Mouse (Mus musculus) hindbrain, embryonic 14.5 days (tissue): ENCODE data around the gene Col5a1. TPM values are rescaled to one million over a fixed set of nuclear protein-coding genes. Genes with fewer than 3 reads are reported as not detected.
A peak's percentile ranks its signal among the peaks of the same experiment; 100 is the strongest.

ENCODE experiments used
- ATAC-seq: fragments of 200-750 bp; cut with Nextera tagmentation; 2 replicates; pipeline ENCODE4 v1.8.0; 2017; ENCODE audit warnings: moderate number of reproducible peaks, mild to moderate bottlenecking, moderate TSS enrichment, moderate library complexity; ENCODE audit not compliant: low FRiP score
- DNase-seq: peaks from one replicate; pipeline ENCODE4 v3.0.0-alpha.2; 2015; ENCODE audit warnings: low spot score
- H3K27ac ChIP-seq: fragments of 300-500 bp; sonication (generic); 2 replicates; pipeline ENCODE4 v1.5.1; 2014; ENCODE audit warnings: mild to moderate bottlenecking, moderate library complexity
- H3K27me3 ChIP-seq: fragments of 300-500 bp; sonication (generic); 2 replicates; pipeline ENCODE4 v1.6.1; 2014; ENCODE audit warnings: mild to moderate bottlenecking, low read length, mixed read lengths; ENCODE audit not compliant: control insufficient read depth, insufficient read depth
- H3K36me3 ChIP-seq: fragments of 300-500 bp; sonication (generic); replicated peaks from 2 replicates; pipeline ENCODE4 v1.6.1; 2014; ENCODE audit not compliant: control insufficient read depth, insufficient read depth
- H3K4me1 ChIP-seq: fragments of 300-500 bp; sonication (generic); replicated peaks from 2 replicates; pipeline ENCODE4 v1.6.1; 2014; ENCODE audit warnings: antibody characterized with exemption, low read length, mixed read lengths; ENCODE audit not compliant: control insufficient read depth, insufficient read depth
- H3K4me2 ChIP-seq: fragments of 300-500 bp; sonication (generic); replicated peaks from 2 replicates; pipeline ENCODE4 v1.6.1; 2014; ENCODE audit warnings: mild to moderate bottlenecking, moderate library complexity
- H3K4me3 ChIP-seq: fragments of 300-500 bp; sonication (generic); replicated peaks from 2 replicates; pipeline ENCODE4 v1.5.1; 2014; ENCODE audit warnings: mild to moderate bottlenecking, low read length
- H3K9ac ChIP-seq: fragments of 300-500 bp; sonication (generic); 2 replicates; pipeline ENCODE4 v1.6.1; 2014
- H3K9me3 ChIP-seq: fragments of 300-500 bp; sonication (generic); 2 replicates; pipeline ENCODE4 v1.6.1; 2016; ENCODE audit warnings: low read length; ENCODE audit not compliant: control insufficient read depth
- WGBS: fragments of 180-500 bp; shearing (Covaris S2); extraction: QIAGEN DNeasy Blood & Tissue Kit; methylation state at CpG from one replicate; pipeline ENCODE4 v1.1.7; 2014; 5-methylcytosine and 5-hydroxymethylcytosine counted together
- polyA plus RNA-seq: library from polyadenylated mRNA; unstranded; fragments of >200 nt; fragmentation: Nextera tagmentation; extraction: Ambion mirVana; gene quantifications from 2 replicates; pipeline ENCODE4 v1.2.1, GENCODE M21; 2014

Gene Col5a1
- polyA plus RNA-seq, 1 experiment from 2014 or later, result 14.7 TPM

DNA sequence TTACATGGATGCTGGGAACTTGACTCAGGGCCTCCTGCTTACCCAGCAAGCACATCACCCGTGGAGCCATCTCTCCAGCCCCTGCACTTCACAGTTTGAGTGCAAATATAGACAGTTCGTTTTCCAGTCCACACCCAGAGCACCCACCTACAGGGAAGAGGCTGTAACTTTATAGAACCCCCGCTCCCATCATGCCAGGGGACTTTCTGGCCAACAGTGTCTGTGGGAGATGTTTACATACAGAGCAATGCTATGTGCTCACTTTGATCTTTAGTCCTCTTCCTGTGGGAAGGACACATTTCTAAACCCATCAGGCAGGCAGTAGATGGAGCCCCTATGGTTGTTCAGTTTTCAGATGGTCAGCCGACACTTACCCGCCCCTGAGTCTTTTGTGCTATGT lies 180.5 kb downstream of the Col5a1 start:
- Histone ChIP-seq H3K9ac (no peak overlapping the region), H3K4me1 (peaks cover 15% of the 10 kb centered on the region; the same call in 1 of the 2 replicates), H3K4me3 (no peak overlapping the region), H3K27ac (no peak overlapping the region), H3K36me3 (no peaks in the 10 kb centered on the region), H3K27me3 (no peaks in the 10 kb centered on the region), H3K4me2 (no peak overlapping the region), H3K9me3 (no peaks in the 10 kb centered on the region)
- 65% methylated on average over 5 of the region's 5 CpGs for WGBS
- ATAC-seq (no peak), DNase-seq (no peak)

DNA sequence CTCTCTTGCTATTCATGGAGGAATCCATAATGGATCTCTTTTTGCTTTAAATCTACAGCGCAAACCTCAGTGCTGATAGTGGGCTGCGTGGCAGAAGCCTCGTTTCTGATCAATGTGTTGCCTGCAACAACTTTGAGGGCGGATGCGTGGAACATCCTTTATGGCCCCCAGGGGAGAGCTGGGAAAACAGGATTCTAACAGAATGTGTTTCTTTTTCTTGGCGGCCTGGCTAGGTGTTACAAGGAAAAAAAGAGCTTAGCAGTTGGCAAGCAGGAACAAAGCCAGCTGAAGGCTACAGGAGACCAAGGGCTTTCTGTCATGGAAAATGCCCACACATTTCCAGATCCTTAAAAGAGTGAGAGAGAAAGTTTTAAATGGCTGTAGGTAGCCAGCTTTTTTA lies 180.9 kb downstream of the Col5a1 start:
- H3K4me2 ChIP-seq, result no peak overlapping the region
- H3K9me3 ChIP-seq, result no peaks in the 10 kb centered on the region
- no peak overlapping the region for H3K9ac ChIP-seq
- DNase-seq, result no peak
- no peaks in the 10 kb centered on the region for H3K27me3 ChIP-seq
- no peaks in the 10 kb centered on the region for H3K36me3 ChIP-seq
- WGBS, result 50% methylated on average over 6 of the region's 6 CpGs
- ATAC-seq, result no peak
- no peak overlapping the region for H3K4me3 ChIP-seq
- peak overlapping the region; percentile 46; the same call in 1 of the 2 replicates for H3K27ac ChIP-seq
- peaks cover 15% of the 10 kb centered on the region; the same call in 1 of the 2 replicates for H3K4me1 ChIP-seq

- H3K36me3 ChIP-seq, result no peaks in the 10 kb centered on the region
- H3K9ac ChIP-seq, result no peak overlapping the region
- peaks cover 15% of the 10 kb centered on the region; the same call in 1 of the 2 replicates for H3K4me1 ChIP-seq
- H3K4me2 ChIP-seq, result no peak overlapping the region
- H3K27ac ChIP-seq, result peak overlapping the region; percentile 46; the same call in 1 of the 2 replicates
- WGBS, result 64% methylated on average over 2 of the region's 2 CpGs
- no peaks in the 10 kb centered on the region for H3K9me3 ChIP-seq
- ATAC-seq, result no peak
- no peaks in the 10 kb centered on the region for H3K27me3 ChIP-seq
- H3K4me3 ChIP-seq, result no peak overlapping the region
- no peak for DNase-seq
Measured at GRCm38 (mm10) chr2:28067821-28068536, 181.8 kb downstream of the Col5a1 start.

DNA sequence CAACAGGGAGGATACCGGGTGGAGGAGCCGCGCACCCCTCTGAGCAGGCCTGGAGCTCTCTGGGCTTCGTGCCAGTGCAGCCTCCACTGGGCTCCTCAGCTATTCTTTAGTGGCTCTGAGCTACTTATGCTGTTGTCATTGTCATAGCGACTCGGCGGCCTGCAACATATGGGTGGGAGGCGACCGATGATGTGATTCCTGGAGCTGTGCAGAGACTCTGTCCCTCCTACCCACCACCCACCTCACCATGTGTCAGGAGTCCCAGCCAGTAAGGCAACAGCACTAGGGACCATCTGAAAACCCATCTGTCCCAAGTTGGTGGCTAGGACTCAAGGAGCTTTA lies 182.3 kb downstream of the Col5a1 start:
- peak; percentile 43 for DNase-seq
- H3K9me3 ChIP-seq, result no peaks in the 10 kb centered on the region
- H3K27me3 ChIP-seq, result no peaks in the 10 kb centered on the region
- no peak overlapping the region for H3K9ac ChIP-seq
- 39% methylated on average over 9 of the region's 9 CpGs for WGBS
- H3K36me3 ChIP-seq, result no peaks in the 10 kb centered on the region
- ATAC-seq, result peak; percentile 79
- H3K27ac ChIP-seq, result no peak overlapping the region
- no peak overlapping the region for H3K4me3 ChIP-seq
- no peak overlapping the region for H3K4me2 ChIP-seq
- peaks cover 15% of the 10 kb centered on the region; the same call in 1 of the 2 replicates for H3K4me1 ChIP-seq

- H3K27ac ChIP-seq, result no peak overlapping the region
- no peak for ATAC-seq
- WGBS, result 83% methylated on average over 7 of the region's 7 CpGs
Measured at GRCm38 (mm10) chr2:28075616-28076187, 189.5 kb downstream of the Col5a1 start.

GRCm38 (mm10) chr2:28084768-28085167 lies 198.5 kb downstream of the Col5a1 start, which contains the start of gene Fcnb:
Gene Fcnb, minus strand, starts transcription at chr2:28084885.
- DNase-seq (no peak), ATAC-seq (no peak)
- Histone ChIP-seq H3K27me3 (no peaks in the 10 kb centered on the region), H3K4me3 (no peak within 1 kb of the TSS), H3K9ac (no peak within 1 kb of the TSS), H3K4me1 (peaks cover under 1% of the 10 kb centered on the region; the same call in 1 of the 2 replicates), H3K36me3 (no peaks in the 10 kb centered on the region), H3K27ac (no peak within 1 kb of the TSS), H3K9me3 (no peaks in the 10 kb centered on the region), H3K4me2 (no peak within 1 kb of the TSS)
- WGBS, result 87% methylated on average over 3 of the region's 3 CpGs

More at GRCm38 (mm10) chr2:28075616-28076187, 189.5 kb downstream of the Col5a1 start:
- H3K36me3 ChIP-seq, result no peaks in the 10 kb centered on the region
- H3K27me3 ChIP-seq, result no peaks in the 10 kb centered on the region
- no peak overlapping the region for H3K9ac ChIP-seq
- H3K9me3 ChIP-seq, result no peaks in the 10 kb centered on the region
- no peaks in the 10 kb centered on the region for H3K4me1 ChIP-seq
- no peak overlapping the region for H3K4me2 ChIP-seq
- no peak overlapping the region for H3K4me3 ChIP-seq
- DNase-seq, result no peak

DNA sequence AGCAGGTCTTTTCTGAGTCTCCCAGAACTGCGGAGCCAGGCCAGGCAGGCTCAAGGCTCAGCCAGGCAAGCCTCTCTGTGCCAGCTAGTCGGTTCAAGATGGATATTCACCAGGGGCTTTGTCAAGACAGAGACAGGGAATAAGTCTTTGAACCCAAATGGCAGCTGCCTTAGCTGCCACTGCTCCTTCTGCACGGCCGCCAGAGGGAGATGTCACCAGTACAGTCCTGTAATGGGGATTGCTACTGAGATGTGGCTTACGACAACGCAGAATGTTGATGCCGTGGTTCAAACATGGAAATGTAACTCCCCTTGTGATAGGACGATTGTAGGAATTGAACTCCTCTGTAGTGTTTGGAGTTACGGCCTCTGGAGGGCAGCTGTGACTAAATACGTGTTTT lies 199.9 kb downstream of the Col5a1 start:
- DNase-seq (no peak), ATAC-seq (no peak)
- Histone ChIP-seq H3K4me2 (no peak overlapping the region), H3K36me3 (no peaks in the 10 kb centered on the region), H3K27me3 (no peaks in the 10 kb centered on the region), H3K9ac (no peak overlapping the region), H3K27ac (no peak overlapping the region), H3K9me3 (no peaks in the 10 kb centered on the region), H3K4me1 (peaks cover 14% of the 10 kb centered on the region), H3K4me3 (no peak overlapping the region)
- WGBS, result 81% methylated on average over 10 of the region's 10 CpGs

DNA sequence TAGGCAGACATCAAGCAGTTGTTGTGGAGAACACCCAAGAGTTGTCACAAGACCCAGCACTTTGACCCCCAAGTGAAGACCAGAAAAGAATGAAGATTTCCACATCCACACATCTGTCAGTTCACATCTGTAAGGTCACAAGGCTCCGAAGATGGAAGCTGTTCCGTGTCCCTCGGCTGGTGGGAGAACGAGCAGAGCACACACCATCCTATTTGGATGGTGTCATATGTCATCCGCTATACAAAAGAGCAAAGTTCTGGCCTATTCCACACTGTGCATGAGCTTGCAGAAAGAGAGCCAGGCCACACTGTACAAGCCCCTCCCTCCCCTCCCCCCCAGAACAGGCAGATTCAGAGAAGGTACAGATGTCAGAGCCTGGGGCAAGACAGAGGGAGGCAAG lies 202.9 kb downstream of the Col5a1 start:
- Histone ChIP-seq H3K4me2 (no peak overlapping the region), H3K27ac (peak overlapping the region; percentile 80; the same call in 1 of the 2 replicates), H3K4me1 (peaks cover 19% of the 10 kb centered on the region), H3K4me3 (no peak overlapping the region), H3K9me3 (no peaks in the 10 kb centered on the region), H3K9ac (no peak overlapping the region), H3K36me3 (no peaks in the 10 kb centered on the region), H3K27me3 (no peaks in the 10 kb centered on the region)
- WGBS, result 67% methylated on average over 5 of the region's 5 CpGs
- ATAC-seq, result no peak
- no peak for DNase-seq
